Mouse (Mus musculus) stomach, postnatal 0 days (tissue): ENCODE data around the gene Susd1.

ENCODE experiments used
- CTCF ChIP-seq: IDR thresholded peaks from 2 replicates; pipeline ENCODE4 v1.5.1; 2016; ENCODE audit warnings: antibody characterized with exemption, low read depth, mild to moderate bottlenecking, moderate library complexity
- EP300 ChIP-seq: optimal IDR thresholded peaks from 2 replicates; pipeline ENCODE3; 2016; ENCODE audit warnings: antibody characterized with exemption

GRCm38 (mm10) chr4:59464661-59465060 lies 26.2 kb upstream of the Susd1 start:
- TF ChIP-seq CTCF (no peak), EP300 (no peak)
